Comparison of ENCODE assay signal across 8 mouse cellular contexts in genomic region chr9:43263946-43264451, GRCm38 (mm10). TPM values are rescaled to one million over a fixed set of nuclear protein-coding genes. Genes with fewer than 3 reads are reported as not detected.
A peak's percentile ranks its signal among the peaks of the same experiment; 100 is the strongest.
DNase-seq lines count a peak whose midpoint lies in the region; ATAC-seq and TF ChIP-seq lines count a peak whose summit lies in the region.

No protein-coding gene starts in this region.

- no peak overlapping the region for H3K4me3 ChIP-seq in midbrain, embryonic 10.5 days
- H3K4me3 ChIP-seq in midbrain, embryonic 13.5 days (replicated peaks), result no peak overlapping the region
- H3K4me3 ChIP-seq in gastrocnemius, adult 2 months, result no peak overlapping the region
- H3K4me3 ChIP-seq in midbrain, embryonic 15.5 days, result no peak overlapping the region

- DNase-seq in midbrain, embryonic 10.5 days (ENCODE audit: low spot score), result peak; percentile 66
- DNase-seq in gastrocnemius, adult 2 months, result peak; percentile 80
- peak; percentile 96 for DNase-seq in kidney, adult 9 months
- peak; percentile 41 for DNase-seq in retina, embryonic 14.5 days (ENCODE audit: low spot score)
- DNase-seq in right cerebral cortex, postnatal 25 days, result no peak
- no peak for DNase-seq in layer of hippocampus, adult 9-10 months (ENCODE audit: low spot score)

- 25% methylated on average over 11 of the region's 11 CpGs for WGBS in midbrain, embryonic 10.5 days
- WGBS in midbrain, embryonic 13.5 days, result 21% methylated on average over 11 of the region's 11 CpGs
- WGBS in midbrain, embryonic 15.5 days, result 17% methylated on average over 11 of the region's 11 CpGs

- no peak overlapping the region for H3K9ac ChIP-seq in midbrain, embryonic 13.5 days (replicated peaks)
- H3K9ac ChIP-seq in midbrain, embryonic 15.5 days, result no peak overlapping the region

- no peak overlapping the region for H3K4me2 ChIP-seq in midbrain, embryonic 13.5 days (replicated peaks)
- H3K4me2 ChIP-seq in midbrain, embryonic 15.5 days, result no peak overlapping the region

- H3K36me3 ChIP-seq in midbrain, embryonic 10.5 days, result no peaks in the 10 kb centered on the region
- H3K36me3 ChIP-seq in midbrain, embryonic 13.5 days, result no peaks in the 10 kb centered on the region
- H3K36me3 ChIP-seq in midbrain, embryonic 15.5 days (replicated peaks), result no peaks in the 10 kb centered on the region

- peaks cover 36% of the 10 kb centered on the region for H3K27me3 ChIP-seq in midbrain, embryonic 10.5 days (ENCODE audit: low read depth, poor library complexity, severe bottlenecking)
- peaks cover 17% of the 10 kb centered on the region for H3K27me3 ChIP-seq in midbrain, embryonic 13.5 days
- H3K27me3 ChIP-seq in midbrain, embryonic 15.5 days (replicated peaks), result 0 out of 2 replicates have a peak, but pooled peaks cover 3% of the 10 kb centered on the region

- ATAC-seq in midbrain, embryonic 13.5 days, result no peak
- no peak for ATAC-seq in midbrain, embryonic 15.5 days (replicated peaks)

- intact Hi-C loops in gastrocnemius, adult 2 months (cut with DNase I), result no loop called here

- H3K4me1 ChIP-seq in midbrain, embryonic 10.5 days, result peaks cover 47% of the 10 kb centered on the region
- H3K4me1 ChIP-seq in midbrain, embryonic 13.5 days (replicated peaks), result peaks cover 5% of the 10 kb centered on the region; the same call in 1 of the 2 replicates
- no peaks in the 10 kb centered on the region for H3K4me1 ChIP-seq in midbrain, embryonic 15.5 days

- peaks cover 9% of the 10 kb centered on the region; the same call in 1 of the 2 replicates for H3K9me3 ChIP-seq in midbrain, embryonic 10.5 days (replicated peaks)
- H3K9me3 ChIP-seq in midbrain, embryonic 13.5 days, result no peaks in the 10 kb centered on the region
- H3K9me3 ChIP-seq in midbrain, embryonic 15.5 days, result no peaks in the 10 kb centered on the region

- TF ChIP-seq CTCF in gastrocnemius, adult 2 months (IDR thresholded peaks at IDR 0.05), result no peak

- H3K27ac ChIP-seq in midbrain, embryonic 10.5 days (replicated peaks), result peak overlapping the region; percentile 77
- H3K27ac ChIP-seq in midbrain, embryonic 13.5 days, result no peak overlapping the region
- H3K27ac ChIP-seq in gastrocnemius, adult 2 months, result peak overlapping the region; percentile 83
- no peak overlapping the region for H3K27ac ChIP-seq in midbrain, embryonic 15.5 days

RNA-seq across cellular contexts. Expression of gene Oaf, which starts 24.3 kb away (rescaled TPM):
- 32.0 and 36.5 TPM in 2 replicates for polyA plus RNA-seq in midbrain, embryonic 10.5 days (2016; fragmentation: Nextera tagmentation; extraction: Ambion mirVana)
- polyA plus RNA-seq in midbrain, embryonic 13.5 days (2015; fragmentation: Nextera tagmentation; extraction: Ambion mirVana), result 5.6 and 7.1 TPM in 2 replicates
- 1 to 10 TPM; 2.9 to 8.9 TPM for total RNA-seq in gastrocnemius, adult 2 months (2021)
- polyA plus RNA-seq in midbrain, embryonic 15.5 days (2015; fragmentation: Nextera tagmentation; extraction: Ambion mirVana), result 5.1 and 6.4 TPM in 2 replicates

RNA-seq across cellular contexts. Expression of gene Trim29, which starts 46.6 kb away (rescaled TPM):
- polyA plus RNA-seq in midbrain, embryonic 10.5 days (2016; fragmentation: Nextera tagmentation; extraction: Ambion mirVana), result 0.94 and 0.98 TPM in 2 replicates
- polyA plus RNA-seq in midbrain, embryonic 13.5 days (2015; fragmentation: Nextera tagmentation; extraction: Ambion mirVana), result 0.11 TPM in 1 of 2 replicates, not detected in the other
- not detected for total RNA-seq in gastrocnemius, adult 2 months (2021)
- 0.62 TPM in 1 of 2 replicates, not detected in the other for polyA plus RNA-seq in midbrain, embryonic 15.5 days (2015; fragmentation: Nextera tagmentation; extraction: Ambion mirVana)

RNA-seq across cellular contexts. Expression of gene Pou2f3, which starts 53.8 kb away (rescaled TPM):
- polyA plus RNA-seq in midbrain, embryonic 10.5 days (2016; fragmentation: Nextera tagmentation; extraction: Ambion mirVana), result not detected in 2 replicates
- 0.08 TPM in 1 of 2 replicates, not detected in the other for polyA plus RNA-seq in midbrain, embryonic 13.5 days (2015; fragmentation: Nextera tagmentation; extraction: Ambion mirVana)
- total RNA-seq in gastrocnemius, adult 2 months (2021), result under 1 TPM; 0.11 to 0.15 TPM
- 0.08 and 0.14 TPM in 2 replicates for polyA plus RNA-seq in midbrain, embryonic 15.5 days (2015; fragmentation: Nextera tagmentation; extraction: Ambion mirVana)

Comparison
In these comparisons a context has a peak if more than half of its experiments do, and no peak if none do; other contexts are left out.
1. H3K27ac ChIP-seq: peak in midbrain, embryonic 10.5 days (single experiment) and gastrocnemius, adult 2 months (single experiment); none in midbrain, embryonic 13.5 days (single experiment) and midbrain, embryonic 15.5 days (single experiment).
2. DNase-seq: peak in midbrain, embryonic 10.5 days (single experiment), gastrocnemius, adult 2 months (single experiment), kidney, adult 9 months (single experiment) and retina, embryonic 14.5 days (single experiment); none in right cerebral cortex, postnatal 25 days (single experiment) and layer of hippocampus, adult 9-10 months (single experiment).